In the genomic region with DNA sequence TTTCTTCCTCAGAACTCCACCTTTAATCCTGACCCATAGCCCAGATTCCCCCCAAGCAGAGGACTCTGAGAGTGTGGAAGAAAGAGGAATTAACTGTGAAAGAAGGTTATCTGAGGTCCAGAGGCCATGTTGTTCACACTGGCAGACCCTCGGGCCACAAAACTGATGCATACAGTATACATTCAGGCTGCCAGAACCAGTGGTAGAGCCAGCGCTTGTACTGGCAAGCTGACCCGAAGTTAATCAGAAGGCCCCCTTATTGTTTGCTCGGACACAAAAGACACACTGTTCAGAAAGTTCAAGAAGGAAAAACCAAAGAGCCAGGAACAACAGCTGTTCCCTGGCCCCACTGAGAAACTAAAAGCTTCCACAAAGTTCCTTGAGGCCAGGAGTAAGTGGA, we compare ENCODE assay signal across 11 mouse cellular contexts.
DNase-seq lines count a peak whose midpoint lies in the region; ATAC-seq and TF ChIP-seq lines count a peak whose summit lies in the region.
"Had no signal": no experiment of that assay in that cellular context is flagged by ENCODE, and none has a peak within 500 bp of the region (broad histone marks: within the 10 kb centered on the region; RNA-seq: fewer than 3 reads in every experiment).

No protein-coding gene starts in this region.

- H3K27me3 ChIP-seq in testis, adult 2 months (ENCODE audit: control insufficient read depth, insufficient read depth, low read length) = no peaks in the 10 kb centered on the region
- H3K27me3 ChIP-seq in liver, postnatal 0 days (ENCODE audit: insufficient read depth, low read length) = no peaks in the 10 kb centered on the region

- 56% methylated on average over 4 of the region's 4 CpGs for WGBS in liver, postnatal 0 days (ENCODE audit: insufficient replicate concordance)

- no peak overlapping the region for H3K9ac ChIP-seq in liver, postnatal 0 days (replicated peaks)

- peak overlapping the region; percentile 90 for H3K27ac ChIP-seq in gastrocnemius, adult 2 months
- peak overlapping the region; percentile 75 for H3K27ac ChIP-seq in testis, adult 2 months (ENCODE audit: control insufficient read depth, insufficient read depth, low read depth, low read length)
- H3K27ac ChIP-seq in liver, postnatal 0 days (ENCODE audit: low read depth) = no peak overlapping the region

- no peak for DNase-seq in gastrocnemius, adult 2 months
- DNase-seq in gastrocnemius, adult 8-10 months (ENCODE audit: low spot score in 2 of 2) = no peak
- no peak for DNase-seq in testis, postnatal 14 days (ENCODE audit: low spot score)
- no peak for DNase-seq in liver, postnatal 0 days
- no peak for DNase-seq in left cerebral cortex, adult 18-20 months (ENCODE audit: low spot score in 2 of 2)
- no peak for DNase-seq in left cerebral cortex, postnatal 14 days (ENCODE audit: low spot score in 2 of 2)
- DNase-seq: adrenal gland, postnatal 10 days; lung, adult 18-20 months had no signal

- no peak for TF ChIP-seq EP300 in liver, postnatal 0 days (IDR thresholded peaks at IDR 0.05; ENCODE audit: low read depth)

- TF ChIP-seq CTCF in gastrocnemius, adult 2 months (IDR thresholded peaks at IDR 0.05) = no peak
- no peak for TF ChIP-seq CTCF in testis, adult 2 months (IDR thresholded peaks at IDR 0.05; ENCODE audit: control insufficient read depth, insufficient read depth, insufficient replicate concordance, low read depth, low read length)
- no peak for TF ChIP-seq CTCF in liver, postnatal 0 days (IDR thresholded peaks at IDR 0.05; ENCODE audit: low read depth)

- peak overlapping the region; percentile 79; the same call in 1 of the 2 replicates for H3K4me2 ChIP-seq in liver, postnatal 0 days (ENCODE audit: low read depth, low read length)

- no peaks in the 10 kb centered on the region for H3K9me3 ChIP-seq in liver, postnatal 0 days (ENCODE audit: low read length)

- intact Hi-C loops in gastrocnemius, adult 2 months (cut with DNase I) = no loop called here
- intact Hi-C loops in left cerebral cortex, postnatal 14 days (cut with DNase I) = loop anchor here (5.0 kb wide), 2 partner anchors 38 to 88 kb away; no protein-coding TSS in a partner anchor

- H3K4me3 ChIP-seq in gastrocnemius, adult 2 months = peak overlapping the region; percentile 74
- peak overlapping the region; percentile 1; the same call in 1 of the 2 replicates for H3K4me3 ChIP-seq in testis, adult 2 months (ENCODE audit: control insufficient read depth, low read depth, low read length)
- H3K4me3 ChIP-seq in liver, postnatal 0 days (ENCODE audit: low read depth, low read length) = no peak overlapping the region

- ATAC-seq in liver, postnatal 0 days = no peak
- ATAC-seq in activated CD4-positive, CD25-positive, alpha-beta regulatory T cell, adult 4 months = no peak
- ATAC-seq: CD4-positive, CD25-positive, alpha-beta regulatory T cell, adult 4 months had no signal

- H3K4me1 ChIP-seq in testis, adult 2 months (ENCODE audit: control insufficient read depth, insufficient read depth, low read length) = peaks cover 12% of the 10 kb centered on the region
- peaks cover 32% of the 10 kb centered on the region for H3K4me1 ChIP-seq in liver, postnatal 0 days (ENCODE audit: insufficient read depth)

- no peak for TF ChIP-seq POLR2A in testis, adult 2 months (IDR thresholded peaks at IDR 0.05; ENCODE audit: control insufficient read depth, low read depth, low read length)

- H3K36me3 ChIP-seq in testis, adult 2 months (ENCODE audit: control insufficient read depth, insufficient read depth, low read length) = no peaks in the 10 kb centered on the region
- H3K36me3 ChIP-seq in liver, postnatal 0 days (replicated peaks; ENCODE audit: insufficient read depth, low read length) = no peaks in the 10 kb centered on the region
